Mouse (Mus musculus): Measurements from ENCODE around the gene Fshb. TPM values are rescaled to one million over a fixed set of nuclear protein-coding genes. Genes with fewer than 3 reads are reported as not detected.

The Fshb gene
- total and polyA plus RNA-seq, 3 experiments, result not detected

DNA sequence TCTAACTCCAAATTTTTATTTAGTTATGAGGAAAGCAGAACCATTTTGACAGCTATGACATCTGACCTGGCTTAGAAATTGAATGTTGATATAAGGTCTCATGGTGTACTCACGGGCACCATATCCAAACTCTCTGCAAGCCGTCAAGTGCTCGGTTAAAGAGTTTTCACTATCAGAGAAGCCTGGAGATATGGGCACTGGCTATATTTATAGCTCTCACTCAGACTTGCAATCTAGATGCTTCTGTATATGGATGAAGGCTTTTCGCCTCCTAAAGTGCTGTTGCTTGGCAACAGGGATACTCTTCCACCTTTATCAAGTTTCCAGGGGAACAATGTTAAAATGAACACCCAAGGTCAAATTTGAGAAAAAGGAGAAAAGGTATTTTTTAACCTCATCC lies 47.1 kb downstream of the Fshb start:
- Histone ChIP-seq H3K9me3 (replicated peaks; ENCODE audit: insufficient read depth, low read length) (no peaks in the 10 kb centered on the region), H3K4me3 (ENCODE audit: control insufficient read depth in 1 of 2, insufficient read depth in 1 of 2, low read depth in 2 of 2, low read length in 2 of 2) (no peak overlapping the region), H3K79me2 (ENCODE audit: control insufficient read depth, insufficient read depth, low read length, poor library complexity) (no peaks in the 10 kb centered on the region), H3K27me3 (ENCODE audit: control insufficient read depth in 1 of 2, insufficient read depth in 2 of 2, low read length in 2 of 2) (no peaks in the 10 kb centered on the region; a peak in 1 of 4 replicates), H3K4me1 (ENCODE audit: control insufficient read depth in 1 of 2, insufficient read depth in 2 of 2, low read length in 2 of 2) (no peaks in the 10 kb centered on the region), H3K9ac (ENCODE audit: control insufficient read depth, low read depth, low read length, poor library complexity, severe bottlenecking) (no peak overlapping the region), H3K36me3 (ENCODE audit: control insufficient read depth in 1 of 2, insufficient read depth in 2 of 2, low read length in 2 of 2) (no peaks in the 10 kb centered on the region), H3K27ac (ENCODE audit: control insufficient read depth, low read depth, low read length) (no peak overlapping the region)
- TF ChIP-seq TAL1 (IDR thresholded peaks at IDR 0.05; ENCODE audit: low read length) (no peak), SMC3 (IDR thresholded peaks at IDR 0.05; ENCODE audit: low read depth, low read length) (no peak), BHLHE40 (IDR thresholded peaks at IDR 0.05; ENCODE audit: borderline replicate concordance, low read depth, low read length) (no peak), ZKSCAN1 (IDR thresholded peaks at IDR 0.05; ENCODE audit: low read depth, low read length) (no peak), E2F4 (IDR thresholded peaks at IDR 0.05; ENCODE audit: borderline replicate concordance, low read depth, low read length) (no peak), MYC (IDR thresholded peaks at IDR 0.05; ENCODE audit: low read depth, low read length) (no peak), POLR2A (IDR thresholded peaks at IDR 0.05; ENCODE audit: control insufficient read depth in 1 of 2, insufficient read depth in 1 of 2, low read depth in 1 of 2, low read length in 2 of 2, poor library complexity in 1 of 2) (no peak), CTCF (IDR thresholded peaks at IDR 0.05 in 2 of 3, conservative IDR thresholded peaks at IDR 0.05 in 1 of 3; ENCODE audit: control insufficient read depth in 1 of 3, insufficient read depth in 1 of 3, low read depth in 2 of 3, low read length in 3 of 3, poor library complexity in 1 of 3, severe bottlenecking in 1 of 3) (no peak), ELF1 (IDR thresholded peaks at IDR 0.05; ENCODE audit: low read depth, low read length) (no peak), UBTF (IDR thresholded peaks at IDR 0.05; ENCODE audit: borderline replicate concordance, insufficient read depth, low read depth, low read length) (no peak)
- no peak for DNase-seq (ENCODE audit: low read depth, low spot score)

GRCm38 (mm10) chr2:107010160-107010559 lies 49.3 kb downstream of the Fshb start:
- no peak overlapping the region for H3K4me3 ChIP-seq (ENCODE audit: control insufficient read depth in 1 of 2, insufficient read depth in 1 of 2, low read depth in 2 of 2, low read length in 2 of 2)
- H3K9me3 ChIP-seq (replicated peaks; ENCODE audit: insufficient read depth, low read length), result no peaks in the 10 kb centered on the region
- H3K4me1 ChIP-seq (ENCODE audit: control insufficient read depth in 1 of 2, insufficient read depth in 2 of 2, low read length in 2 of 2), result no peaks in the 10 kb centered on the region
- peak; percentile 14 for DNase-seq (ENCODE audit: low read depth, low spot score)
- no peak overlapping the region for H3K27ac ChIP-seq (ENCODE audit: control insufficient read depth, low read depth, low read length)
- TF ChIP-seq POLR2AphosphoS2 (IDR thresholded peaks at IDR 0.05; ENCODE audit: low read length) (no peak), NELFE (IDR thresholded peaks at IDR 0.05; ENCODE audit: low read depth, low read length) (no peak), RAD21 (IDR thresholded peaks at IDR 0.05; ENCODE audit: low read depth, low read length) (peak; percentile 37), E2F4 (IDR thresholded peaks at IDR 0.05; ENCODE audit: borderline replicate concordance, low read depth, low read length) (no peak), CHD1 (IDR thresholded peaks at IDR 0.05; ENCODE audit: low read depth, low read length) (no peak), MYC (IDR thresholded peaks at IDR 0.05; ENCODE audit: low read depth, low read length) (no peak), USF1 (IDR thresholded peaks at IDR 0.05; ENCODE audit: low read depth, low read length) (no peak), TAL1 (IDR thresholded peaks at IDR 0.05; ENCODE audit: low read length) (no peak), CTCF (IDR thresholded peaks at IDR 0.05 in 2 of 3, conservative IDR thresholded peaks at IDR 0.05 in 1 of 3; ENCODE audit: control insufficient read depth in 1 of 3, insufficient read depth in 1 of 3, low read depth in 2 of 3, low read length in 3 of 3, poor library complexity in 1 of 3, severe bottlenecking in 1 of 3) (peak in 2 of 3 experiments; percentile 20 to 31; a peak in 3 of 6 replicates), ELF1 (IDR thresholded peaks at IDR 0.05; ENCODE audit: low read depth, low read length) (no peak), HCFC1 (IDR thresholded peaks at IDR 0.05; ENCODE audit: low read depth, low read length) (no peak), SMC3 (IDR thresholded peaks at IDR 0.05; ENCODE audit: low read depth, low read length) (peak; percentile 45), MEF2A (IDR thresholded peaks at IDR 0.05; ENCODE audit: extremely low read depth, insufficient replicate concordance, low read depth, low read length, poor library complexity, severe bottlenecking) (no peak), USF2 (IDR thresholded peaks at IDR 0.05; ENCODE audit: borderline replicate concordance in 1 of 2, insufficient read depth in 1 of 2, low read depth in 1 of 2, low read length in 2 of 2) (no peak), GATA1 (IDR thresholded peaks at IDR 0.05; ENCODE audit: low read depth, low read length) (no peak), SIN3A (IDR thresholded peaks at IDR 0.05; ENCODE audit: low read length) (no peak), MAZ (IDR thresholded peaks at IDR 0.05; ENCODE audit: low read depth, low read length) (no peak)
- no peaks in the 10 kb centered on the region for H3K36me3 ChIP-seq (ENCODE audit: control insufficient read depth in 1 of 2, insufficient read depth in 2 of 2, low read length in 2 of 2)
- H3K79me2 ChIP-seq (ENCODE audit: control insufficient read depth, insufficient read depth, low read length, poor library complexity), result no peaks in the 10 kb centered on the region
- H3K9ac ChIP-seq (ENCODE audit: control insufficient read depth, low read depth, low read length, poor library complexity, severe bottlenecking), result no peak overlapping the region
- H3K27me3 ChIP-seq (ENCODE audit: control insufficient read depth in 1 of 2, insufficient read depth in 2 of 2, low read length in 2 of 2), result peaks cover 0 to 2% of the 10 kb centered on the region in 2 experiments; a peak in 1 of 4 replicates

Measured in MEL (cell line).